Mouse (Mus musculus): ENCODE results near the gene Vcpkmt.
A peak's percentile ranks its signal among the peaks of the same experiment; 100 is the strongest.

- TF ChIP-seq CHD2 (IDR thresholded peaks at IDR 0.05; ENCODE audit: low read length) (no peak), USF2 (IDR thresholded peaks at IDR 0.05; ENCODE audit: borderline replicate concordance in 1 of 2, insufficient read depth in 1 of 2, low read depth in 1 of 2, low read length in 2 of 2) (no peak), MYC (IDR thresholded peaks at IDR 0.05; ENCODE audit: low read depth, low read length) (no peak), POLR2A (IDR thresholded peaks at IDR 0.05; ENCODE audit: control insufficient read depth in 1 of 2, insufficient read depth in 1 of 2, low read depth in 1 of 2, low read length in 2 of 2, poor library complexity in 1 of 2) (peak in 1 of 2 experiments; percentile 35; a peak in 1 of 4 replicates), GABPA (IDR thresholded peaks at IDR 0.05; ENCODE audit: low read depth, low read length) (no peak), MAZ (IDR thresholded peaks at IDR 0.05; ENCODE audit: low read depth, low read length) (no peak), NRF1 (IDR thresholded peaks at IDR 0.05; ENCODE audit: insufficient read depth, low read depth, low read length, poor library complexity, severe bottlenecking) (no peak), CTCF (IDR thresholded peaks at IDR 0.05 in 2 of 3, conservative IDR thresholded peaks at IDR 0.05 in 1 of 3; ENCODE audit: control insufficient read depth in 1 of 3, insufficient read depth in 1 of 3, low read depth in 2 of 3, low read length in 3 of 3, poor library complexity in 1 of 3, severe bottlenecking in 1 of 3) (no peak), GATA1 (IDR thresholded peaks at IDR 0.05; ENCODE audit: low read depth, low read length) (no peak), HCFC1 (IDR thresholded peaks at IDR 0.05; ENCODE audit: low read depth, low read length) (no peak), E2F4 (IDR thresholded peaks at IDR 0.05; ENCODE audit: borderline replicate concordance, low read depth, low read length) (no peak)
These were observed 6.7 kb downstream of the Vcpkmt start for GRCm38 (mm10) chr12:69576120-69576627.
